Mouse (Mus musculus): ENCODE measurements around the gene 1190007I07Rik. TPM values are rescaled to one million over a fixed set of nuclear protein-coding genes. Genes with fewer than 3 reads are reported as not detected.

Gene 1190007I07Rik
- total RNA-seq, 1 experiment, result 27.0 TPM

DNA sequence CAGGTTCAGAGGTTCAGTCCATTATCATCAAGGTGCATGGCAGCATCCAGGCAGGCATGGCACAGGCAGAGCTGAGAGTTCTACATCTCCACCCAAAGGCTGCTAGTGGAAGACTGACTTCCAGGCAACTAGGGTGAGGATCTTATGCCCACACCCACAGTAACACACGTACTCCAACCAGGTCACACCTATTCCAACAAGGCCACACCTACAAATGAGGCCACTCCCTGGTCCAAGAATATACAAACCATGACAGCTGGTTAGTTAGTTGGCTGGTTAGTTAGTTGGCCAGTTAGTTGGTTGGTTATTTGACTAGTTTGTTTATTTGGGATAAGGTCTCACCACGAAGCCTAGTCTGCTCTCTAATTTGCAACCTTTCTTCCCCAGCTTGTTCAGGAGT, 40.3 kb upstream of the 1190007I07Rik start:
- in situ Hi-C loops (cut with MboI; ENCODE audit: low sequenced_read_pairs in 2 of 2, unreplicated experiment in 2 of 2), result no loop called here
- Histone ChIP-seq H3K9ac (ENCODE audit: insufficient read depth, low read depth, low read length, poor library complexity, severe bottlenecking) (no peak overlapping the region), H3K9me3 (ENCODE audit: control insufficient read depth, insufficient read depth, low read depth, low read length) (no peaks in the 10 kb centered on the region), H3K27ac (ENCODE audit: insufficient read depth, low read depth, low read length, poor library complexity, severe bottlenecking) (no peak overlapping the region), H3K4me1 (ENCODE audit: control insufficient read depth in 2 of 2, insufficient read depth in 2 of 2, low read length in 2 of 2, poor library complexity in 1 of 2) (no peaks in the 10 kb centered on the region), H3K4me3 (ENCODE audit: insufficient read depth in 1 of 2, low read depth in 1 of 2, low read length in 2 of 2, poor library complexity in 1 of 2, severe bottlenecking in 1 of 2) (no peak overlapping the region), H3K36me3 (ENCODE audit: control insufficient read depth, insufficient read depth, low read length, poor library complexity, severe bottlenecking) (no peaks in the 10 kb centered on the region)
- no peak for TF ChIP-seq MAFK (IDR thresholded peaks at IDR 0.05; ENCODE audit: insufficient read depth, low read depth, low read length)
- TF ChIP-seq ZC3H11A (IDR thresholded peaks at IDR 0.05; ENCODE audit: borderline replicate concordance, low read depth, low read length), result no peak
- no peak for TF ChIP-seq HCFC1 (IDR thresholded peaks at IDR 0.05; ENCODE audit: borderline replicate concordance, insufficient read depth, low read length)
- TF ChIP-seq ZNF384 (IDR thresholded peaks at IDR 0.05; ENCODE audit: low read depth, low read length), result no peak
- TF ChIP-seq CHD2 (IDR thresholded peaks at IDR 0.05; ENCODE audit: low read depth, low read length), result no peak
- DNase-seq (ENCODE audit: low read depth, low spot score), result no peak

- H3K36me3 ChIP-seq (ENCODE audit: control insufficient read depth, insufficient read depth, low read length, poor library complexity, severe bottlenecking), result no peaks in the 10 kb centered on the region
- H3K4me3 ChIP-seq (ENCODE audit: insufficient read depth in 1 of 2, low read depth in 1 of 2, low read length in 2 of 2, poor library complexity in 1 of 2, severe bottlenecking in 1 of 2), result no peak overlapping the region
- H3K27ac ChIP-seq (ENCODE audit: insufficient read depth, low read depth, low read length, poor library complexity, severe bottlenecking), result no peak overlapping the region
- no peaks in the 10 kb centered on the region for H3K4me1 ChIP-seq (ENCODE audit: control insufficient read depth in 2 of 2, insufficient read depth in 2 of 2, low read length in 2 of 2, poor library complexity in 1 of 2)
- H3K9me3 ChIP-seq (ENCODE audit: control insufficient read depth, insufficient read depth, low read depth, low read length), result no peaks in the 10 kb centered on the region
- in situ Hi-C loops (cut with MboI; ENCODE audit: low sequenced_read_pairs in 2 of 2, unreplicated experiment in 2 of 2), result no loop called here
- no peak for DNase-seq (ENCODE audit: low read depth, low spot score)
- no peak overlapping the region for H3K9ac ChIP-seq (ENCODE audit: insufficient read depth, low read depth, low read length, poor library complexity, severe bottlenecking)
- TF ChIP-seq ZC3H11A (IDR thresholded peaks at IDR 0.05; ENCODE audit: borderline replicate concordance, low read depth, low read length), result no peak
- TF ChIP-seq CHD2 (IDR thresholded peaks at IDR 0.05; ENCODE audit: low read depth, low read length), result no peak
- TF ChIP-seq ZNF384 (IDR thresholded peaks at IDR 0.05; ENCODE audit: low read depth, low read length), result no peak
- TF ChIP-seq MAFK (IDR thresholded peaks at IDR 0.05; ENCODE audit: insufficient read depth, low read depth, low read length), result no peak
These were observed 39.4 kb upstream of the 1190007I07Rik start for GRCm38 (mm10) chr10:82662267-82662990.

DNA sequence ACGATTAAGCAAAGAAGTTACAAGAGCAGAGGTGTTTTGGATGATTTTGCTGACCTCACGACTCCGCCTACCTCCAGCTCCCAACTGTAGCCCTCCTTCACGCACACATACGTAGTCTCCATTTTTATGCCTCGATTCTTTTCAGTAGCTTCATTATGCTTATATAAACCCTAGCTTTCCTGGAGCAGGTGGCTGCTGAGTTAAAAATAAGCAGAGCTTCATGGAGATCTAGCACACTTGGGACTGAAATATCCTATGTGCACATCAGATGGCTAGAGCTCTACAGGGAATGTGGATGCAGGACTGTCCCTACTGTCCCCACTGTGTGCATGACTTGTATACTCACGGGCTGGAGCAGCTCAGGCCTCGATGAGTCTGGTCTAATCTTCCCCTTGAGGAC, 38.8 kb upstream of the 1190007I07Rik start:
- no peaks in the 10 kb centered on the region for H3K9me3 ChIP-seq (ENCODE audit: control insufficient read depth, insufficient read depth, low read depth, low read length)

DNA sequence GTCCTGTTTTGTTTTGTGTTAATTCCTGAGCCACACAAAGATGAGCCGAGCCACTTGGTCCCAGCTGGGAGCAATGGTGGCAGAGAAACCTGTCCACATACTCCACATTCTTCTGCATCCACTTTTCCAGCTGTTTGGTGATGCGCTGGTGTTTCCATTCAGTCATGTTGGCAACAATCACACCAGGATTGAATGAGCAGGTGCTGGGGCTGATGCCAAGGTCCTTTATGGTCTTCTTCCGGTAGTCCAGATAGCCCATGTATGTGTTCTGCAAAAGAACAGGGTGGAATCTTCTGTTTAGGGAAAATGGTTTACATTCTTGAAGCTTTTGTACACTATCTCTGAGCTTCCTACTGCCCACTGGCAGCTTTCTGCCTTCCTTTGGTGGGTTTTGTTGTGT, 31.6 kb upstream of the 1190007I07Rik start:
- in situ Hi-C loops (cut with MboI; ENCODE audit: low sequenced_read_pairs in 2 of 2, unreplicated experiment in 2 of 2), result no loop called here
- H3K9me3 ChIP-seq (ENCODE audit: control insufficient read depth, insufficient read depth, low read depth, low read length), result no peaks in the 10 kb centered on the region

More for the DNA sequence above, 38.8 kb upstream of the 1190007I07Rik start:
- DNase-seq (ENCODE audit: low read depth, low spot score), result no peak
- TF ChIP-seq ZC3H11A (IDR thresholded peaks at IDR 0.05; ENCODE audit: borderline replicate concordance, low read depth, low read length), result no peak
- TF ChIP-seq CHD2 (IDR thresholded peaks at IDR 0.05; ENCODE audit: low read depth, low read length), result no peak
- no peak for TF ChIP-seq ZNF384 (IDR thresholded peaks at IDR 0.05; ENCODE audit: low read depth, low read length)
- no peak for TF ChIP-seq MAFK (IDR thresholded peaks at IDR 0.05; ENCODE audit: insufficient read depth, low read depth, low read length)
- TF ChIP-seq HCFC1 (IDR thresholded peaks at IDR 0.05; ENCODE audit: borderline replicate concordance, insufficient read depth, low read length), result no peak
- Histone ChIP-seq H3K36me3 (ENCODE audit: control insufficient read depth, insufficient read depth, low read length, poor library complexity, severe bottlenecking) (no peaks in the 10 kb centered on the region), H3K4me1 (ENCODE audit: control insufficient read depth in 2 of 2, insufficient read depth in 2 of 2, low read length in 2 of 2, poor library complexity in 1 of 2) (no peaks in the 10 kb centered on the region), H3K9ac (ENCODE audit: insufficient read depth, low read depth, low read length, poor library complexity, severe bottlenecking) (no peak overlapping the region), H3K4me3 (ENCODE audit: insufficient read depth in 1 of 2, low read depth in 1 of 2, low read length in 2 of 2, poor library complexity in 1 of 2, severe bottlenecking in 1 of 2) (no peak overlapping the region), H3K27ac (ENCODE audit: insufficient read depth, low read depth, low read length, poor library complexity, severe bottlenecking) (no peak overlapping the region)
- in situ Hi-C loops (cut with MboI; ENCODE audit: low sequenced_read_pairs in 2 of 2, unreplicated experiment in 2 of 2), result no loop called here

GRCm38 (mm10) chr10:82652625-82653024, 29.6 kb upstream of the 1190007I07Rik start:
- no peaks in the 10 kb centered on the region for H3K9me3 ChIP-seq (ENCODE audit: control insufficient read depth, insufficient read depth, low read depth, low read length)
- H3K27ac ChIP-seq (ENCODE audit: insufficient read depth, low read depth, low read length, poor library complexity, severe bottlenecking), result peak overlapping the region; percentile 79
- peaks cover 10 to 13% of the 10 kb centered on the region in 2 experiments; a peak in 3 of 4 replicates for H3K4me1 ChIP-seq (ENCODE audit: control insufficient read depth in 2 of 2, insufficient read depth in 2 of 2, low read length in 2 of 2, poor library complexity in 1 of 2)
- peak; percentile 30 for DNase-seq (ENCODE audit: low read depth, low spot score)
- no peak overlapping the region for H3K9ac ChIP-seq (ENCODE audit: insufficient read depth, low read depth, low read length, poor library complexity, severe bottlenecking)
- in situ Hi-C loops (cut with MboI; ENCODE audit: low sequenced_read_pairs in 2 of 2, unreplicated experiment in 2 of 2), result no loop called here
- no peak overlapping the region for H3K4me3 ChIP-seq (ENCODE audit: insufficient read depth in 1 of 2, low read depth in 1 of 2, low read length in 2 of 2, poor library complexity in 1 of 2, severe bottlenecking in 1 of 2)
- peaks cover 5% of the 10 kb centered on the region for H3K36me3 ChIP-seq (ENCODE audit: control insufficient read depth, insufficient read depth, low read length, poor library complexity, severe bottlenecking)
- no peak for TF ChIP-seq ZC3H11A (IDR thresholded peaks at IDR 0.05; ENCODE audit: borderline replicate concordance, low read depth, low read length)
- TF ChIP-seq HCFC1 (IDR thresholded peaks at IDR 0.05; ENCODE audit: borderline replicate concordance, insufficient read depth, low read length), result no peak
- TF ChIP-seq CHD2 (IDR thresholded peaks at IDR 0.05; ENCODE audit: low read depth, low read length), result no peak
- TF ChIP-seq MAFK (IDR thresholded peaks at IDR 0.05; ENCODE audit: insufficient read depth, low read depth, low read length), result no peak
- TF ChIP-seq ZNF384 (IDR thresholded peaks at IDR 0.05; ENCODE audit: low read depth, low read length), result no peak

More for the DNA sequence above, 31.6 kb upstream of the 1190007I07Rik start:
- no peak for DNase-seq (ENCODE audit: low read depth, low spot score)
- Histone ChIP-seq H3K36me3 (ENCODE audit: control insufficient read depth, insufficient read depth, low read length, poor library complexity, severe bottlenecking) (peaks cover 3% of the 10 kb centered on the region), H3K9ac (ENCODE audit: insufficient read depth, low read depth, low read length, poor library complexity, severe bottlenecking) (no peak overlapping the region), H3K27ac (ENCODE audit: insufficient read depth, low read depth, low read length, poor library complexity, severe bottlenecking) (no peak overlapping the region), H3K4me3 (ENCODE audit: insufficient read depth in 1 of 2, low read depth in 1 of 2, low read length in 2 of 2, poor library complexity in 1 of 2, severe bottlenecking in 1 of 2) (no peak overlapping the region), H3K4me1 (ENCODE audit: control insufficient read depth in 2 of 2, insufficient read depth in 2 of 2, low read length in 2 of 2, poor library complexity in 1 of 2) (peaks cover 10 to 13% of the 10 kb centered on the region in 2 experiments; a peak in 3 of 4 replicates)
- TF ChIP-seq HCFC1 (IDR thresholded peaks at IDR 0.05; ENCODE audit: borderline replicate concordance, insufficient read depth, low read length), result no peak

All from ES-E14 (cell line).